Mouse (Mus musculus) lung, postnatal 0 days (tissue): ENCODE data around the gene B4galt1. TPM values are rescaled to one million over a fixed set of nuclear protein-coding genes. Genes with fewer than 3 reads are reported as not detected.

Experiments
- ATAC-seq: fragments of 200-750 bp; cut with Nextera tagmentation; 2 replicates; pipeline ENCODE4 v1.8.0; 2017; ENCODE audit warnings: moderate library complexity
- DNase-seq: peaks from one replicate; pipeline ENCODE4 v3.0.0-alpha.2; 2016; ENCODE audit warnings: low spot score
- H3K27ac ChIP-seq: fragments of 300-500 bp; sonication (generic); 2 replicates; pipeline ENCODE4 v1.5.1; 2014; ENCODE audit warnings: antibody characterized with exemption, mild to moderate bottlenecking, low read length, mixed read lengths
- H3K27me3 ChIP-seq: fragments of 300-500 bp; sonication (generic); replicated peaks from 2 replicates; pipeline ENCODE4 v1.6.1; 2014; ENCODE audit warnings: low read length, mixed read lengths; ENCODE audit not compliant: insufficient read depth
- H3K36me3 ChIP-seq: fragments of 300-500 bp; sonication (generic); 2 replicates; pipeline ENCODE4 v1.6.1; 2014; ENCODE audit warnings: low read length, mixed read lengths; ENCODE audit not compliant: insufficient read depth
- H3K4me1 ChIP-seq: fragments of 300-500 bp; sonication (generic); 2 replicates; pipeline ENCODE4 v1.6.1; 2014; ENCODE audit warnings: antibody characterized with exemption, low read depth, low read length, mixed read lengths; ENCODE audit not compliant: insufficient read depth
- H3K4me2 ChIP-seq: fragments of 300-500 bp; sonication (generic); replicated peaks from 2 replicates; pipeline ENCODE4 v1.6.1; 2014; ENCODE audit warnings: low read depth, mild to moderate bottlenecking, low read length, moderate library complexity, mixed read lengths
- H3K4me3 ChIP-seq: fragments of 300-500 bp; sonication (generic); 2 replicates; pipeline ENCODE4 v1.5.1; 2014; ENCODE audit warnings: low read depth, low read length
- H3K9ac ChIP-seq: fragments of 300-500 bp; sonication (generic); replicated peaks from 2 replicates; pipeline ENCODE4 v1.6.1; 2014; ENCODE audit warnings: low read depth, mild to moderate bottlenecking
- H3K9me3 ChIP-seq: fragments of 300-500 bp; sonication (generic); 2 replicates; pipeline ENCODE4 v1.6.1; 2016; ENCODE audit warnings: low read length, mixed read lengths
- CTCF ChIP-seq: IDR thresholded peaks from 2 replicates; pipeline ENCODE4 v1.5.1; 2016; ENCODE audit warnings: antibody characterized with exemption, mild to moderate bottlenecking
- EP300 ChIP-seq: IDR thresholded peaks from 2 replicates; pipeline ENCODE4 v1.6.1; 2016; ENCODE audit warnings: antibody characterized with exemption, mild to moderate bottlenecking, control low read depth
- WGBS: fragments of 180-500 bp; shearing (Covaris S2); extraction: QIAGEN DNeasy Blood & Tissue Kit; methylation state at CpG from one replicate; pipeline ENCODE4 v1.1.7; 2014; 5-methylcytosine and 5-hydroxymethylcytosine counted together
- polyA plus RNA-seq: library from polyadenylated mRNA; unstranded; fragments of >200 nt; fragmentation: Nextera tagmentation; extraction: Ambion mirVana; gene quantifications from 2 replicates; pipeline ENCODE4 v1.2.1, GENCODE M21; 2015

The B4galt1 gene
- 82.9 and 89.4 TPM in 2 replicates for polyA plus RNA-seq

DNA sequence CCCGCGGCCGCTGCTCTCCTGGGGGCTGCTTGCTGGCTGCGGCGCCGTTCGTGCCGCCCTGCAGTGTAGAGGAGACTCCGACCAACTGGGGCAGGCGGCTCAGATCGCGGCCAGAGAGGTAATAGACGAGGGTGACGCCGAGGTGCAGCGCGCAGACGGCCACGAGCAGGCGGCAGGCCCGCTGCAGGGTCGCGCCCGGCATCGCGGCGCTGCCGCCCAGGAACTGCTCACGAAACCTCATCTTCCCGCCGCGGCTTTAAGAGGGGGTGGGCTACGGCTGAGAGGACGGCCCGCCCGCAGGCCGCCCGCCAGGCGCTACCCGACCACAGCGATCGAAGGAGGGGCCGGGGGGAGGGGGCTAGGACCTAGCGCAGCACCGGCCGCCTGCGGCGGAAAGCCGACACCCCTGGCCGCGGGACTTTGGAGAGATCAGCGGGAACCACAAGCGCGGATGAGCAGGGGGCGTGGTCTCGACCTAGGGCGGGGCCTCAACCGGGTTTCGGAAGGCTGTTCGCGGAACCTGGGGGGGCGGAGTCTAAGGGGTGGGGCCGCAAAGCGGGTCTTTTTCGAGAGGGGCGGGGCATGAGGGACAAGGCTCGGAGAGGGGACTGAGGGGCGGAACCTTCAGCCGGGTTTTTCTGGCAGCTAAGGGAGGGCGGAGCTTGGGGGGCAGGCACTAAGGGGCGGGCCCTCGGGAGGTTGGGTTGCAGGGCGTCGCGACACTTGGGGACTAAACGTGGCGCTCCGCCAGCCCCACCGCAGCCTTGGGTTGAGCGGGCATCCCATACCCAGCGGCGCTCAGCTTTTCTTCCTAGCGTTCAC, at the start of gene B4galt1:
TSS of gene B4galt1 (minus strand) at position 441 of the 822 bp plus-strand sequence.
- Histone ChIP-seq H3K4me3 (peak within 1 kb of the TSS; percentile 87), H3K4me1 (peaks cover 22% of the 10 kb centered on the region), H3K4me2 (peak within 1 kb of the TSS; percentile 63), H3K27ac (peak within 1 kb of the TSS; percentile 98), H3K9me3 (no peaks in the 10 kb centered on the region), H3K27me3 (no peaks in the 10 kb centered on the region), H3K9ac (peak within 1 kb of the TSS; percentile 94), H3K36me3 (0 out of 2 replicates have a peak, but pooled peaks cover 4% of the 10 kb centered on the region)
- ATAC-seq (peak; percentile 90), DNase-seq (peak; percentile 100)
- WGBS = 1% methylated on average over 76 of the region's 83 CpGs
- no peak; the same call in 1 of the 2 replicates for TF ChIP-seq EP300
- 0 out of 2 replicates have a peak, but pooled peaks have one; percentile 2 for TF ChIP-seq CTCF

DNA sequence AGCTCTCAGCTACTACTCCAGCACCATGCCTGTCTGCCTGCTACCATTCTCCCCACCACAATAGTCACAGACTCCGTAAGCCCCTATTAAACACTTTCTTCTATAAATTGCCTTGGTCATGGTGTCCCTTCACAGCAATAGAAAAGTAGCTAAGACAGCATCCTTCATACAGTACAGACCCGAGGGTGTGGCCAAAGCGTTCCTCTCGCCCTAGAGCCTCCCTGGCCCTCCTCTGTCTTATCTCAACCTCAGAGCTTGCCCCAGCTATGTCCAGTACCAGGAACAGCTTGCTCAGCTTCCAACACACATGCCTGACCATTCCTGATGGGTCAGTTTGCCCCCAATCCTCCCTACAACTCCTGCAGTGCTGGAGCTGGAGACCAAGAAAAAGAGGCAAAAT, 46.8 kb upstream of the B4galt1 start:
- Histone ChIP-seq H3K27ac (no peak overlapping the region), H3K9ac (no peak overlapping the region), H3K4me3 (no peak overlapping the region), H3K4me2 (no peak overlapping the region), H3K27me3 (no peaks in the 10 kb centered on the region), H3K9me3 (no peaks in the 10 kb centered on the region), H3K36me3 (no peaks in the 10 kb centered on the region), H3K4me1 (no peaks in the 10 kb centered on the region)
- no peak for ATAC-seq
- 90% methylated on average over 4 of the region's 4 CpGs for WGBS
- DNase-seq = no peak
- TF ChIP-seq CTCF (no peak), EP300 (no peak)

DNA sequence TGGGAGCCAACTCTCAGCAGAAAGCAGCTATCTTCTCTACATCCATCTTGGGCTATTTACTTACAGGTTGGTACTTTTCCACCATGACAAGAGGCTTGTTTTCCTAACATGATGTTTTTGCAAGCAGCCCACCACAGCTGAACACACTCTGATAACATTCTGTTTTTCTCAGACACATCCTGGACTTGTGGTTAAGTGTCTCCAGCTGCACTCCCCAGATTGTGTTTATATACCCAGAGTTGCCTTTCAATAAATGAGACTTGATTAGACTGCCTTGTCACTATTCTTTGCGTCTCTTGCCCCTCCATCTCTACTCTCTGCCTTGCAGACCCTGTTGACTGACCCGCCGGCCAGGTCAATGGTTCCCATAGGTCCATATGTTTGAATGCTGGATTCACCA, 46.3 kb upstream of the B4galt1 start:
- TF ChIP-seq EP300 = no peak
- Histone ChIP-seq H3K4me1 (no peaks in the 10 kb centered on the region), H3K4me2 (no peak overlapping the region), H3K4me3 (no peak overlapping the region), H3K27me3 (no peaks in the 10 kb centered on the region), H3K36me3 (no peaks in the 10 kb centered on the region), H3K9ac (no peak overlapping the region), H3K9me3 (no peaks in the 10 kb centered on the region), H3K27ac (no peak overlapping the region)
- WGBS = 90% methylated on average over 3 of the region's 3 CpGs
- DNase-seq (no peak), ATAC-seq (no peak)

DNA sequence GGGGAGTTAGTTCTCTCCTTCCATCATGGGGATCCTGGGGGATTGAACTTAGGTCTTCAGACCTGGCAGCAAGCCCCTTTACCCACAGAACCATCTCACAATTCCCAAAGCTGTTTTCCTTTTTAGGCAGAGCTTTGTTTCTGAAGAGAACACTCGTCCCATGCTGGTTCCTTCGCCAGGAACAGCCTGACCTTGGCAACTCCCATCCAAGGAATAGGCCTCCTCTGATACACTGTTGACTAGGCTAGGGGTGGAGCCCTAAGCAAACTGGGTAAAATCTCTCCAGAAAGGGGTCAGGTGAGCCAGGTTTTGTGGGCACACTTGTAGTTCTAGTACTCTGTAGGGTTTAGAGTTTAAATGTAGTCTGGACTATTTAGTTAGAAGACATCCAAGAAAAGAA, 45.5 kb upstream of the B4galt1 start:
- Histone ChIP-seq H3K4me2 (no peak overlapping the region), H3K9me3 (no peaks in the 10 kb centered on the region), H3K4me1 (no peaks in the 10 kb centered on the region), H3K27me3 (no peaks in the 10 kb centered on the region), H3K36me3 (no peaks in the 10 kb centered on the region), H3K27ac (no peak overlapping the region), H3K4me3 (no peak overlapping the region), H3K9ac (no peak overlapping the region)
- no peak for DNase-seq
- ATAC-seq = no peak
- TF ChIP-seq CTCF (no peak), EP300 (no peak)
- WGBS = 47% methylated on average over 2 of the region's 2 CpGs

DNA sequence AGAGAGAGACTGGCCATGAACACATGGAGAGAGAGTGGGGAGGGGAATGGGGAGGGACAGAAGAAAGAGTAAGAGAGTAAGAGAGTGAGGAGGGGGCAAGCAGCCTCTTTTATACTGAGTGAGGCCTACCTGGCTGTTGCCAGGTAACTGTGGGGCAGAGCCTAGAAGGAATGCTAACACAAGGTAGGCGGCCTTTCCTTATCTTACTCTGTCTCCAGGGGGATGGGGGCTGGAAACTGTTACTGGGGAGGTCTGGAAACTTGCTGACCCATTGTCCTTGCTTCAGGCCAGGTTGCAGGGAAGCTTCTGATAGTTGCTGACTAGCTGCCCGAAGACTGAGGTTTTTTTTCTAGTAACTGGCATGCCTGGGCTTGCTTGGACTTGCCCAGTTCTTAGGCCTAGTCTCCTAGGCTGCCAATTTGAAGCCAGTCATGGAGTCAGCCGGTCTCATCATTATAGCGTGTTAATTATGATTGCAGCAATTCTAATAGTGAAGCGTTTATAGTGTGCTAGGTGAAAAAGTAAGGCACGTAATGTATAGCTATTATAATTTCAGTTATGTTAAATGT, 44.8 kb upstream of the B4galt1 start:
- ATAC-seq (peak; percentile 49; the same call in 1 of the 2 replicates), DNase-seq (no peak)
- H3K27ac ChIP-seq = no peak overlapping the region
- no peak overlapping the region for H3K4me3 ChIP-seq
- no peak for TF ChIP-seq CTCF
- no peak for TF ChIP-seq EP300
- H3K9me3 ChIP-seq = no peaks in the 10 kb centered on the region
- no peaks in the 10 kb centered on the region for H3K4me1 ChIP-seq
- H3K27me3 ChIP-seq = no peaks in the 10 kb centered on the region
- no peak overlapping the region for H3K9ac ChIP-seq
- no peak overlapping the region for H3K4me2 ChIP-seq
- no peaks in the 10 kb centered on the region for H3K36me3 ChIP-seq
- 79% methylated on average over 6 of the region's 6 CpGs for WGBS

DNA sequence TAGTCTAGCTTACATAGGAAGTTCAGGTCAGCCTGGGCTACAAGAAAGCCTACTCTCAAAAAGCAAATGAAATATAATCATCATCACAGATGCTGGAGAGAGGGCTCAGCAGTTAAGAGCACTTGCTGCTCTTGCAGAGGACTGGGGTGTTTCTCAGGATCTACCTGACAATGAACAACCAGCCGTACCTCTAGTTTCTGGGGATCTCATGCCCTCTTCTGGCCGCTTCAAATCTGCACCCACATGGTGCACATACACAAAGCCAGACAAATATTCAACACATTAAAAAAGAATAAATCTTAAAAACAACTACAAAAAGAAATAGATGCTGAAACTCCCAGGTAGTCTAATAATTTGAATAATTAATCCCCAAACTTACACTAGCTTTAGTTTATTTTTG, 41.8 kb upstream of the B4galt1 start:
- H3K9me3 ChIP-seq = no peaks in the 10 kb centered on the region
- H3K36me3 ChIP-seq = no peaks in the 10 kb centered on the region
- no peak overlapping the region for H3K9ac ChIP-seq
- 94% methylated on average over 2 of the region's 2 CpGs for WGBS
- H3K4me3 ChIP-seq = no peak overlapping the region
- ATAC-seq (no peak), DNase-seq (no peak)
- no peak overlapping the region for H3K27ac ChIP-seq
- H3K4me1 ChIP-seq = no peaks in the 10 kb centered on the region
- H3K4me2 ChIP-seq = no peak overlapping the region
- TF ChIP-seq EP300 = no peak
- peak; percentile 15; the same call in 1 of the 2 replicates for TF ChIP-seq CTCF
- H3K27me3 ChIP-seq = no peaks in the 10 kb centered on the region
